Mouse (Mus musculus) cerebellum, postnatal 10 days (tissue): ENCODE results near the gene Fastk.

Experiments used
- DNase-seq, 2 experiments: peaks; one replicate each; pipeline ENCODE4 v3.0.0; 2021; ENCODE audit warnings: mixed read lengths in 2 of 2

Gene Fastk

DNA sequence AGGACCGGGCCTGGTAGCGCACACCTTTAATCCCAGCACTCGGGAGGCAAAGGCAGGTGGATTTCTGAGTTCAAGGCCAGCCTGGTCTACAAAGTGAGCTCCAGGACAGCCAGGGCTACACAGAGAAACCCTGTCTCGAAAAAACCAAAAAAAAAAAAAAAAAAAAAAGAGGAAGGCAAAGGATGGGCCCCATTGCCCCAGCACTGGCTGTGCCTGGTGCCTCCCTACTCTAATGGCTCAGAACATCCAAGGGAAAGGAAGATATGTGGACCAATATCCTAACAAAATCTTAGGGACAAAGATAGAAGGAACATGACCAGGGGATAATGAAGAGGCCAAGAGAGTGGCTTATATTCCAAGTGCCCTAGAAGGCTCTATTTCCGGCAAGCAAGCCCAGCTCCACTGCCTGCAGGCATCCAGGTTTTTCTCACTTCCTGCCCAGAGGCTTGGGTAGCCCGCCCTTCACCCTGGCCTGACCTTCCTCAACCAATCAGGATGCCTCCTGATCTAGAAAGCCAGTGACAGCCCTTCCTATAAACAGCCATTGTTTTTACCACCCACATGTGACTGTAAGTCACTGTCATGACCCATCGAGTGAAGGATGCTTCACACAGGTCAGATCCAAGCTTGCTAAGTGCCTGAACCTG, 56.0 kb downstream of the Fastk start:
- no peak for DNase-seq
